Mouse (Mus musculus) C2C12 (cell line): Measurements from ENCODE around the gene Rbms3.

Experiments used
- CEBPB ChIP-seq: IDR thresholded peaks from one replicate; pipeline ENCODE4 v1.6.1; 2011; ENCODE audit warnings: low read depth, mild to moderate bottlenecking, control low read depth, moderate library complexity
- CTCF ChIP-seq: IDR thresholded peaks from one replicate; pipeline ENCODE4 v1.5.1; 2011; ENCODE audit not compliant: control insufficient read depth, insufficient read depth, insufficient read length
- FOSL1 ChIP-seq: IDR thresholded peaks from one replicate; pipeline ENCODE4 v1.8.0; 2011; ENCODE audit warnings: mild to moderate bottlenecking, low read length; ENCODE audit not compliant: poor library complexity, insufficient read depth, severe bottlenecking
- MAX ChIP-seq: IDR thresholded peaks from one replicate; pipeline ENCODE4 v1.6.1; 2011; ENCODE audit warnings: mild to moderate bottlenecking, control low read depth
- MYOD1 ChIP-seq: IDR thresholded peaks from one replicate; pipeline ENCODE4 v1.6.1; 2011; ENCODE audit warnings: low read depth; ENCODE audit not compliant: control insufficient read depth, insufficient read length
- USF1 ChIP-seq: IDR thresholded peaks from one replicate; pipeline ENCODE4 v1.6.1; 2011; ENCODE audit warnings: low read depth, mild to moderate bottlenecking, control low read depth, moderate library complexity

DNA sequence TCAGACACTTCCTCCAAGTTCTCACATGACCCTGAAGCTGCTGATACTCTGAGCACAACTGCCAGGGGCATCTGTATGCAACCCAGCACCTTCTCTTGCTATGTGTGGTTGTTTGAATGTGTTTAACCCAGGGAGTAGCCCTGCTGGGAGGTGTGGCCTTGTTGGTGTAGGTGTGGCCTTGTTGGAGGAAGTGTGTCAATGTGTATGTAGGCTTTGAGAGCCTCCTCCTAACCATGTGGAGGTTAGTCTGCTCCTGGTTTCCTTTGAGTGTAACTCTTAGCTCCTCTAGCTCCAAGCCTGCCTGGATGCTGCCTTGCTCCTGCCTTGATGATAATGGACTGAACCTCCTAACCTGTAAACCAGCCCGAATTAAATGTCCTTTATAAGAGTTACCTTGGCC is 812.5 kb downstream of the Rbms3 start:
- no peak for TF ChIP-seq USF1
- no peak for TF ChIP-seq CTCF
- no peak for TF ChIP-seq MAX
- no peak for TF ChIP-seq FOSL1
- no peak for TF ChIP-seq CEBPB
- no peak for TF ChIP-seq MYOD1
